In the genomic region with DNA sequence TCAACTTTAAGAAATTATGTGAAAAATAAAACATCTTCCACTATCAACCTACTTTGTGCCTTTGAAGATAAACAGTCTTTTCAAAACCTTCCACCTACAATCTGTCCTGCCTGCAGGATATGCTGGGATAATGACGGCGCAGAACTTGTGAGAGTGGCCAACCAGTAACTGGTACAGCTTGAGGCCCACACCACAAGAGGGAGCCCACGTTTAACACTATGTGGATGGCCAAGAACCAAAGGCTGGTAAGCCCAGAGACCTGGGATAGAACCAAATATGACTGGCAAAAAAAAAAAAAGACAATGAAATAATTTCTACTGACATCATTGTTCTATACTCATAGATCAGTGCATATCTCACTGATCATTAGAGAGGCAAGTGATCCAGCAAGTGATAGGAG, we compare ENCODE assay signal across 8 mouse cellular contexts. TPM values are rescaled to one million over a fixed set of nuclear protein-coding genes. Genes with fewer than 3 reads are reported as not detected.
DNase-seq lines count a peak whose midpoint lies in the region; ATAC-seq and TF ChIP-seq lines count a peak whose summit lies in the region.

No protein-coding gene starts in this region.

- no peaks in the 10 kb centered on the region for H3K9me3 ChIP-seq in intestine, embryonic 16.5 days (ENCODE audit: control insufficient read depth, low read length)
- no peaks in the 10 kb centered on the region for H3K9me3 ChIP-seq in intestine, embryonic 15.5 days
- H3K9me3 ChIP-seq in embryonic facial prominence, embryonic 14.5 days (ENCODE audit: control insufficient read depth, low read length) = no peaks in the 10 kb centered on the region
- no peaks in the 10 kb centered on the region for H3K9me3 ChIP-seq in hindbrain, postnatal 0 days (ENCODE audit: low read length)

- no peak overlapping the region for H3K4me3 ChIP-seq in intestine, embryonic 16.5 days (ENCODE audit: low read length)
- H3K4me3 ChIP-seq in intestine, embryonic 15.5 days (replicated peaks) = no peak overlapping the region
- H3K4me3 ChIP-seq in embryonic facial prominence, embryonic 14.5 days (ENCODE audit: low read depth, low read length) = no peak overlapping the region
- H3K4me3 ChIP-seq in hindbrain, postnatal 0 days (ENCODE audit: low read length) = no peak overlapping the region
- H3K4me3 ChIP-seq in lung, adult 2 months (replicated peaks; ENCODE audit: extremely low read depth, low read depth, low read length) = no peak overlapping the region

- no peak overlapping the region for H3K9ac ChIP-seq in intestine, embryonic 16.5 days (ENCODE audit: low read depth, low read length)
- no peak overlapping the region for H3K9ac ChIP-seq in intestine, embryonic 15.5 days
- no peak overlapping the region for H3K9ac ChIP-seq in embryonic facial prominence, embryonic 14.5 days (ENCODE audit: low read depth, low read length)
- H3K9ac ChIP-seq in hindbrain, postnatal 0 days (replicated peaks; ENCODE audit: low read length) = no peak overlapping the region

- H3K4me2 ChIP-seq in intestine, embryonic 16.5 days (ENCODE audit: low read depth, low read length) = no peak overlapping the region
- no peak overlapping the region for H3K4me2 ChIP-seq in intestine, embryonic 15.5 days (replicated peaks)
- no peak overlapping the region for H3K4me2 ChIP-seq in embryonic facial prominence, embryonic 14.5 days (ENCODE audit: low read depth, low read length)
- H3K4me2 ChIP-seq in hindbrain, postnatal 0 days (ENCODE audit: low read depth, low read length) = no peak overlapping the region

- TF ChIP-seq CTCF in hindbrain, postnatal 0 days (IDR thresholded peaks at IDR 0.05; ENCODE audit: low read depth) = peak; percentile 71
- TF ChIP-seq CTCF in lung, adult 2 months (IDR thresholded peaks at IDR 0.05; ENCODE audit: insufficient read depth, low read length) = peak; percentile 58

- no peaks in the 10 kb centered on the region for H3K27me3 ChIP-seq in intestine, embryonic 16.5 days (replicated peaks; ENCODE audit: control insufficient read depth, insufficient read depth, low read length)
- H3K27me3 ChIP-seq in intestine, embryonic 15.5 days (replicated peaks) = no peaks in the 10 kb centered on the region
- no peaks in the 10 kb centered on the region for H3K27me3 ChIP-seq in embryonic facial prominence, embryonic 14.5 days (replicated peaks; ENCODE audit: control insufficient read depth, insufficient read depth, low read length)
- no peaks in the 10 kb centered on the region for H3K27me3 ChIP-seq in hindbrain, postnatal 0 days (ENCODE audit: insufficient read depth, low read length)

- peaks cover 3% of the 10 kb centered on the region; the same call in 1 of the 2 replicates for H3K36me3 ChIP-seq in intestine, embryonic 16.5 days (ENCODE audit: control insufficient read depth, insufficient read depth, low read length)
- H3K36me3 ChIP-seq in intestine, embryonic 15.5 days = no peaks in the 10 kb centered on the region; the same call in 1 of the 2 replicates
- H3K36me3 ChIP-seq in embryonic facial prominence, embryonic 14.5 days (ENCODE audit: control insufficient read depth, insufficient read depth, low read length) = peaks cover 38% of the 10 kb centered on the region
- peaks cover 12% of the 10 kb centered on the region for H3K36me3 ChIP-seq in hindbrain, postnatal 0 days (ENCODE audit: insufficient read depth, low read length)

- no peaks in the 10 kb centered on the region; the same call in 1 of the 2 replicates for H3K4me1 ChIP-seq in intestine, embryonic 16.5 days (ENCODE audit: control insufficient read depth, insufficient read depth, low read length)
- H3K4me1 ChIP-seq in intestine, embryonic 15.5 days (replicated peaks) = no peaks in the 10 kb centered on the region
- no peaks in the 10 kb centered on the region for H3K4me1 ChIP-seq in embryonic facial prominence, embryonic 14.5 days (ENCODE audit: control insufficient read depth, insufficient read depth, low read length)
- H3K4me1 ChIP-seq in hindbrain, postnatal 0 days (ENCODE audit: insufficient read depth, low read length) = no peaks in the 10 kb centered on the region
- no peaks in the 10 kb centered on the region; the same call in 1 of the 2 replicates for H3K4me1 ChIP-seq in lung, adult 2 months (ENCODE audit: control insufficient read depth, insufficient read depth, low read length)

- TF ChIP-seq POLR2A in lung, adult 2 months (IDR thresholded peaks at IDR 0.05; ENCODE audit: borderline replicate concordance, extremely low read depth, low read depth, low read length) = no peak

- WGBS in intestine, embryonic 16.5 days = 48% methylated on average over 3 of the region's 3 CpGs
- WGBS in intestine, embryonic 15.5 days = 58% methylated on average over 3 of the region's 3 CpGs
- WGBS in embryonic facial prominence, embryonic 14.5 days = 60% methylated on average over 3 of the region's 3 CpGs
- WGBS in hindbrain, postnatal 0 days = 45% methylated on average over 3 of the region's 3 CpGs
- 40% methylated on average over 3 of the region's 3 CpGs for WGBS in lung, adult 2 months

- ATAC-seq in intestine, embryonic 16.5 days = 0 out of 2 replicates have a peak, but pooled peaks have one; percentile 47
- ATAC-seq in intestine, embryonic 15.5 days = no peak
- no peak for ATAC-seq in embryonic facial prominence, embryonic 14.5 days (ENCODE audit: low read depth)
- ATAC-seq in hindbrain, postnatal 0 days = peak; percentile 61

- no peak overlapping the region for H3K27ac ChIP-seq in intestine, embryonic 16.5 days (ENCODE audit: low read length)
- H3K27ac ChIP-seq in intestine, embryonic 15.5 days = no peak overlapping the region
- H3K27ac ChIP-seq in embryonic facial prominence, embryonic 14.5 days (replicated peaks; ENCODE audit: low read depth, low read length) = no peak overlapping the region
- H3K27ac ChIP-seq in hindbrain, postnatal 0 days = no peak overlapping the region

- DNase-seq in adrenal gland, postnatal 25 days = peak; percentile 26
- DNase-seq in embryonic facial prominence, embryonic 14.5 days (ENCODE audit: low spot score) = peak; percentile 64
- DNase-seq in hindbrain, postnatal 0 days (ENCODE audit: low spot score) = peak; percentile 77
- DNase-seq in lung, adult 2 months = no peak
- peak; percentile 73 for DNase-seq in right cerebral cortex, adult 18-20 months
- no peak for DNase-seq in spleen, postnatal 4 days (ENCODE audit: low spot score in 2 of 2)

RNA-seq across cellular contexts. Expression of a gene that starts 35.5 kb away (rescaled TPM):
- polyA plus RNA-seq in intestine, embryonic 16.5 days (2015; fragmentation: Nextera tagmentation; extraction: Ambion mirVana) = 12.8 and 14.8 TPM in 2 replicates
- 16.7 and 19.3 TPM in 2 replicates for polyA plus RNA-seq in intestine, embryonic 15.5 days (2015; fragmentation: Nextera tagmentation; extraction: Ambion mirVana)
- 33.6 and 45.1 TPM in 2 replicates for total RNA-seq in adrenal gland, postnatal 25 days (2021)
- polyA plus RNA-seq in embryonic facial prominence, embryonic 14.5 days (2014; fragmentation: Nextera tagmentation; extraction: Ambion mirVana) = 21.8 and 28.7 TPM in 2 replicates
- 40.7 and 45.1 TPM in 2 replicates for total RNA-seq in hindbrain, postnatal 0 days (2014; rRNA removed)
- polyA plus RNA-seq in hindbrain, postnatal 0 days (2015; fragmentation: Nextera tagmentation; extraction: Ambion mirVana) = 41.0 and 44.8 TPM in 2 replicates
- polyA plus RNA-seq in lung, adult 2 months (2012; rRNA removed) = 21.0 and 27.8 TPM in 2 replicates

RNA-seq across cellular contexts. Expression of a gene that starts 54.9 kb away (rescaled TPM):
- polyA plus RNA-seq in intestine, embryonic 16.5 days (2015; fragmentation: Nextera tagmentation; extraction: Ambion mirVana) = 236 and 254 TPM in 2 replicates
- polyA plus RNA-seq in intestine, embryonic 15.5 days (2015; fragmentation: Nextera tagmentation; extraction: Ambion mirVana) = 273 and 278 TPM in 2 replicates
- total RNA-seq in adrenal gland, postnatal 25 days (2021) = 219 and 236 TPM in 2 replicates
- 165 and 169 TPM in 2 replicates for polyA plus RNA-seq in embryonic facial prominence, embryonic 14.5 days (2014; fragmentation: Nextera tagmentation; extraction: Ambion mirVana)
- total RNA-seq in hindbrain, postnatal 0 days (2014; rRNA removed) = 43.2 and 76.3 TPM in 2 replicates
- 81.1 and 99.6 TPM in 2 replicates for polyA plus RNA-seq in hindbrain, postnatal 0 days (2015; fragmentation: Nextera tagmentation; extraction: Ambion mirVana)
- 38.3 and 45.0 TPM in 2 replicates for polyA plus RNA-seq in lung, adult 2 months (2012; rRNA removed)

Comparison
In these comparisons a context has a peak if more than half of its experiments do, and no peak if none do; other contexts are left out.
1. ATAC-seq: peak in intestine, embryonic 16.5 days (single experiment) and hindbrain, postnatal 0 days (single experiment); none in intestine, embryonic 15.5 days (single experiment) and embryonic facial prominence, embryonic 14.5 days (single experiment).
2. DNase-seq: peak in adrenal gland, postnatal 25 days (single experiment), embryonic facial prominence, embryonic 14.5 days (single experiment), hindbrain, postnatal 0 days (single experiment) and right cerebral cortex, adult 18-20 months (single experiment); none in lung, adult 2 months (single experiment) and spleen, postnatal 4 days (0 of 2).